Mouse (Mus musculus): Measurements from ENCODE around the gene Fgfr2.
A peak's percentile ranks its signal among the peaks of the same experiment; 100 is the strongest.

Fgfr2 gene

GRCm38 (mm10) chr7:132888518-132889249 is 234.5 kb downstream of the Fgfr2 start:
- DNase-seq (ENCODE audit: low read depth, low spot score): peak; percentile 11

GRCm38 (mm10) chr7:132888052-132888451 is 235.1 kb downstream of the Fgfr2 start:
- no peak for DNase-seq (ENCODE audit: low read depth, low spot score)

DNA sequence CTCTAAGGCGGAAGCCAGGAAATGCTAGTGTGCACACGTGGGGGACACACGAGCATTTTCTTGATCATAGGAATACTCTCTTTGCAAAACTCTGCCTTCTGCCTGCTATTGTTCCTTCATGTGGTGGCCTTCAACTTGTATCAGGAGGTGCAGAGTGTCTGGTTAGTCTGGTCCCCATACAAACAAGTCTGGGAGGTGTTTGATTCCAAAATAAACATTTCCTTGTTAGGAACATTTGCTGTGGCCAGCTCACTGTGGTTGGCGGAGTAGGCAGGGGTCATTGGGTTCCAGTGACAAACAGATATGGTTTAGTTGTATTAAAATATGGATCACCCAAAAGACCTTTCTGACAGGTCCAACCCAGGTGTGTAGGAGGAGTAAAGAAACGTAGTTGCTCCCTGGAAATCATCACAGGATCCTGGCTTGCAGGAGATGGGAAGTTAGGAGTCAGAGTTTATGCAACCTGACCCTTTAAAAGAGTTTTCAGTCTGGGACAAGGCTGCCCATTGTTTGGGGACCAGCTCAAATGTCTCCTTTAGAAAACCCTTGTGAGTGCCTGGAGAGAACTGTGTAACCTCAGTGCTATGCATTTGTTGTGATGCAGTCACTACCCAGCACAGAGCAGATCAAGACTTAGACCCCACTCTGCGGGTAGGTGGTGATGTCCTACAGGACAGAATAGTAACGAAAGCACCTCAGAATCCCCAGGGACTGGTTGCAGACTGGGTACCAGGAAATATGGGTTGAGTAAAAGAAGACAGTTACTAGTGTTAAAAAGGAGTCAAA is 235.9 kb downstream of the Fgfr2 start:
- no peak for DNase-seq (ENCODE audit: low read depth, low spot score)

- no peak for DNase-seq (ENCODE audit: low read depth, low spot score)
Measured at GRCm38 (mm10) chr7:132884031-132884430, 239.1 kb downstream of the Fgfr2 start.

- DNase-seq (ENCODE audit: low read depth, low spot score): peak; percentile 66
Measured at GRCm38 (mm10) chr7:132882343-132882742, 240.8 kb downstream of the Fgfr2 start.

- DNase-seq (ENCODE audit: low read depth, low spot score): no peak
Measured at GRCm38 (mm10) chr7:132880276-132880675, 242.9 kb downstream of the Fgfr2 start.

GRCm38 (mm10) chr7:132875391-132876086 is 247.6 kb downstream of the Fgfr2 start:
- DNase-seq (ENCODE audit: low read depth, low spot score): no peak

- DNase-seq (ENCODE audit: low read depth, low spot score): peak; percentile 9
Measured at GRCm38 (mm10) chr7:132873043-132873442, 250.1 kb downstream of the Fgfr2 start.

DNA sequence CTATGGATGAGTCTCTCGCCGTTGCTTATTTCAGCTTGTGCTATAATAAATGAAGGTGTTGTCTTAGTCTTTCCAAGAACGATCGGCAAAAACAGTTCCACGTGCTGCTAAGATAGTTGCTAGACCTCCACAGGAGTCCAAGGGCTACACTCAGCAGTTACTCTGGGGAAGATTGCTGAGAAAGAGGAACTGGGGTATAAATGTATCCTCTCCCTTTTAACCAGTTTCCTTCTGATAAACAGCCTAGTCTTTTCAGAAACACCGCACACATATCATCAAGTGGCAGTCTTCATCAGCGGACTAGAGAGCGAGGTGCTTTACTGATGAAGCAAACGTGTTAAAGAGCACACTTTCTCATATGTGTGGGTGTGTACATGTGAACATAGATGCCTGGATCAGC is 256.8 kb downstream of the Fgfr2 start:
- no peak for DNase-seq (ENCODE audit: low read depth, low spot score)

GRCm38 (mm10) chr7:132859042-132859958 is 263.9 kb downstream of the Fgfr2 start, which contains the start of gene Abraxas2:
Gene Abraxas2, plus strand, starts transcription at chr7:132859225.
- DNase-seq (ENCODE audit: low read depth, low spot score): peak; percentile 93

GRCm38 (mm10) chr7:132858043-132858608 is 265.0 kb downstream of the Fgfr2 start:
- DNase-seq (ENCODE audit: low read depth, low spot score): peak; percentile 44

- DNase-seq (ENCODE audit: low read depth, low spot score): no peak
Measured at GRCm38 (mm10) chr7:132856083-132856482, 267.1 kb downstream of the Fgfr2 start.

GRCm38 (mm10) chr7:132853946-132854345 is 269.2 kb downstream of the Fgfr2 start:
- no peak for DNase-seq (ENCODE audit: low read depth, low spot score)

- DNase-seq (ENCODE audit: low read depth, low spot score): no peak
Measured at GRCm38 (mm10) chr7:132853361-132853760, 269.8 kb downstream of the Fgfr2 start.

DNA sequence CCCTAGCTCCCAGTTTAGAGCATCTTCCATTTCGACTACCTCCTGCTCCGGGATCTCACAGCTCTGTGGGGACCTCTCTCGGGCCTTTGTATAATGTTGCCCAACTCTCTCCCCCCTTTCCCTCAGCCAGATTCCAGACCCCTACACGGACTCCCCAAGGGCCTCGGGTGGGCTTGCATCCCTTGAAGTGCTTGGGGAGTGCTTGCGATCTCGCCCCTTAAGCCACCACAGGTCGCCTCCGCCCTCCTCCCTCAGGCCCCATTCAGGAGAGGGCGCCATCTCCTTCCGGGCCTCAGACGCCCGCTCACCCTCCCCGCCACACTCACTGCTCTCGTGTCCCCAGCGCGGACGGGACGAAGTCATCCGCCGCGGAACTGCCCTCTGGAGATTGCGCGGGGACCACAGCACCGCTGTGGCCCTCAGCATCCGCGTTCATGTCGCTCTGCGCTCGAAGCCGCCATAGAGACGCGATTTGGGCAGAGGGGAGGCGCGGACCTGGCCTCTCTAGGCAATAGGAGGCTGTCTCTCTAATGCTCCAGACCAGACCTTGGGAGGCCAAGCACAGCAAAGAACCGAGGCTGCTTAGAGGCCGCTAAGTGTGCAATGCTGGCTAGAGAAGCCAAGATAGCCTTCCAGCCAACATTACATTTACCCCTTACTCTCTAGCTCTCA is 270.8 kb downstream of the Fgfr2 start, which contains the start of gene Eef1akmt2:
Gene Eef1akmt2, minus strand, starts transcription at position 501 of the 672 bp plus-strand sequence.
- DNase-seq (ENCODE audit: low read depth, low spot score): peak; percentile 90

GRCm38 (mm10) chr7:132843152-132843551 is 280.0 kb downstream of the Fgfr2 start:
- no peak for DNase-seq (ENCODE audit: low read depth, low spot score)

DNA sequence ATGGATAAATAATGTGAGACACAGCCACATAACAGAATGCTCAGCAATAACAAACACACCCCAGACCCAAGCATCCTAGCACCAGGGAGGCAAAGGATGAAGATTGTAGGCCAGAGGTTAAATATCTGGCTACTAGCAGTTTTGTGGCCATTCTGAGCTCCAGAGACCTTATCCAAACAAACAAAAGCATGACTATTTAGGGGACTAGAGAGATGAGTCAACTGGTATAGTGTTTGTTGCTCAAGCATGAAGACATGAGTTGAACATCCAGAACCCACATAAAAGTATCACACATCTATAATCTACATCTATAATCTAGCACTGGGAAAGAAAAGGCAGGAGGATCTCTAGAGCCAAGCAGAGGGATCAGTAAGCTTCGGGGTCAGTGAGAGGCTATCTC is 280.7 kb downstream of the Fgfr2 start:
- no peak for DNase-seq (ENCODE audit: low read depth, low spot score)

DNA sequence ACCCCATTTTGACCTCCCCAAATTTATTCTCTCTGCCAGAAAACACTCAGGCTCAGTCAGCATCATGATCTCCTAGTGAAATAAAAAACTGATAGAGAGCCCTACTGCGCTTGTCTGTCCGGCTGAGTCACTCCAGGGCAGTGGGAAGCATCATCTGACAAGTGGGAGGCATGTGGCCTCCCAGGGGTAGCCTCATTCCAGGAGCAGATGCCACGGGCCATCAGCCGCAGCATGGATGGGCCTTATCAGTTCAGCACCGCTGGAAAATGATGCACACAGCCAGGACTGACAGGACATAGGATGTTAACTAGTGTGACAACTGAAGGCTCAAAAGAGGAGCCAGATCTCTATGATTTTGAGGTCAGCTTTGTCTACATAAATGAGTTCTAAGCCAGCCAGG is 281.9 kb downstream of the Fgfr2 start:
- DNase-seq (ENCODE audit: low read depth, low spot score): no peak

DNA sequence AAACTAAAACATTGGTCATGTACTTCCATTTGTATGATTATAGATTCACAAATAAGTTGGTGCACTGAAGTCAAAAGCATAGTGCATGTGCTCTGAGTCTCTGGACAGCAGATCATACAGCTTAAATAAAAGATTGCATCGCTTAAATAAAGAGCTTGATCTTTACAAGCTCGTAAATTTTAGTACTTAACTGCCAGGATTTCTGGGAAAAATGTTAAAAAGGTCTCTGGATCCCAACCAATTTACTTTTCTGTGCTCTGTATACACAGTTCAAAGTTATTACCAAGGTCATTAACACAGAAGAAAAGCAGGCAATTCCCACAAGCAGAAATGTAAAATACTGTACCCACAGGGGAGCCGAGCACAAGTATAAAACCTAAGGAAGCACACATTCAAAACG is 292.2 kb downstream of the Fgfr2 start:
- DNase-seq (ENCODE audit: low read depth, low spot score): no peak

DNA sequence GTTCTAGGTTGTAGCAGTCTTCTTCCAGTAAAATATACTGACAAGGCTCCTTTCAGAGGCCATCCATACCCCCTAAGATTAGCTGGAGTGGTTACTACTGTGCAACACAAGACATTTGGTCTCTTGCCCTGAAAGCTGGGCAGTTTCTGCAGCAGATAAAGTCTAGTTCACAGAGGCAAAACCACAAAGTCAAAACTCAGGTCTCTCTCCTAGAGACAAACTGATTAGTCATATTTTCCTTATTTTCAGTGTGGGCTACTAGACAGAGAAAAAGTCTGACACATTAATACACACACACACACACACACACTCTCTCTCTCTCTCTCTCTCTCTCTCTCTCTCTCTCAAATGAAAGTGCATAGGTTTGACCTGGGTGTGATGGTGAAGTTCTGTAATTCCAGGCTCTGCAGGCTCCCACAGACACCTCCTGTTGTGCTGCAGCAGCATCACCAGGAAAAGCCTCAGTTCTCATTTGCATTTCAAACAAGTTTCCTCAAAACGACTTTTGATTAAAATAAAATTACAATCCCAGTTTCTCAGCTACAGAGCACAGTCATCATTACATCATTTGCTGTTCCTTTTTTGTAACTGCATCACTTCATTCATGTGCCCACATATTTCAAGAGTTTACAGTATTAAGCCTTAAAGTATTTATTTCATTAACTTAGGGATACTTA is 298.7 kb downstream of the Fgfr2 start:
- DNase-seq (ENCODE audit: low read depth, low spot score): peak; percentile 29

All from CD4-positive, CD25-positive, alpha-beta regulatory T cell, adult 2 months (primary cell).